Mouse (Mus musculus) heart, adult 2 months (tissue): ENCODE measurements around the gene Cpxm1. TPM values are rescaled to one million over a fixed set of nuclear protein-coding genes. Genes with fewer than 3 reads are reported as not detected.

Experiments
- DNase-seq, 2 experiments: peaks; one replicate each; pipeline ENCODE4 v3.0.0; 2021
- H3K27ac ChIP-seq: fragments of 200-600 bp; 2 replicates; pipeline ENCODE4 v1.8.1; 2022
- H3K27me3 ChIP-seq: fragments of 200-500 bp; 2 replicates; pipeline ENCODE4 v1.6.1; 2012; ENCODE audit warnings: mild to moderate bottlenecking, low read length, inconsistent platforms, mixed read lengths; ENCODE audit not compliant: control insufficient read depth, insufficient read depth
- H3K36me3 ChIP-seq: fragments of 200-500 bp; 2 replicates; pipeline ENCODE4 v1.6.1; 2012; ENCODE audit warnings: low read length, inconsistent platforms; ENCODE audit not compliant: control insufficient read depth, insufficient read depth
- H3K4me1 ChIP-seq: fragments of 200-500 bp; 2 replicates; pipeline ENCODE4 v1.6.1; 2011; ENCODE audit warnings: low read length; ENCODE audit not compliant: control insufficient read depth, insufficient read depth
- H3K4me3 ChIP-seq: fragments of 200-600 bp; 2 replicates; pipeline ENCODE4 v1.8.1; 2022
- H3K79me2 ChIP-seq: fragments of 200-500 bp; replicated peaks from 2 replicates; pipeline ENCODE4 v1.6.1; 2012; ENCODE audit warnings: mild to moderate bottlenecking, inconsistent platforms, low read length, moderate library complexity, mixed read lengths; ENCODE audit not compliant: control insufficient read depth, insufficient read depth
- H3K9ac ChIP-seq: fragments of 200-500 bp; 2 replicates; pipeline ENCODE4 v1.6.1; 2012; ENCODE audit warnings: low read depth, mild to moderate bottlenecking, control low read depth, inconsistent platforms, low read length, mixed read lengths
- CTCF ChIP-seq: fragments of 200-600 bp; IDR thresholded peaks from 2 replicates; pipeline ENCODE4 v1.8.1; 2022; ENCODE audit warnings: antibody characterized with exemption, mild to moderate bottlenecking, moderate library complexity
- EP300 ChIP-seq: fragments of 200-500 bp; IDR thresholded peaks from 2 replicates; pipeline ENCODE4 v1.6.1; 2011; ENCODE audit warnings: low read depth, low read length, control low read depth; ENCODE audit not compliant: insufficient read depth
- POLR2A ChIP-seq: fragments of 200-500 bp; IDR thresholded peaks from 2 replicates; pipeline ENCODE4 v1.6.1; 2011; ENCODE audit warnings: mild to moderate bottlenecking, low read depth, low read length, control low read depth; ENCODE audit not compliant: insufficient read depth
- WGBS: fragments of 180-500 bp; shearing (Covaris S2); methylation state at CpG from one replicate; pipeline ENCODE4 v1.1.7; 2018; 5-methylcytosine and 5-hydroxymethylcytosine counted together
- intact Hi-C: fragments of 180-260 bp; cut with DNase I; formaldehyde crosslinking; loops from one replicate; pipeline ENCODE4 v1.15.1; 2025
- polyA plus RNA-seq: library from polyadenylated mRNA; depleted of rRNA; stranded (reverse); fragments of >200 nt; gene quantifications from 2 replicates; pipeline ENCODE4 v1.2.3, GENCODE M21; 2012
- total RNA-seq, 2 experiments: library from RNA; stranded (reverse); gene quantifications; 2 replicates each; pipeline ENCODE4 v1.2.3; 2021

Cpxm1 gene
- total and polyA plus RNA-seq, 3 experiments = 1.9 to 8.2 (median 3.3) TPM

DNA sequence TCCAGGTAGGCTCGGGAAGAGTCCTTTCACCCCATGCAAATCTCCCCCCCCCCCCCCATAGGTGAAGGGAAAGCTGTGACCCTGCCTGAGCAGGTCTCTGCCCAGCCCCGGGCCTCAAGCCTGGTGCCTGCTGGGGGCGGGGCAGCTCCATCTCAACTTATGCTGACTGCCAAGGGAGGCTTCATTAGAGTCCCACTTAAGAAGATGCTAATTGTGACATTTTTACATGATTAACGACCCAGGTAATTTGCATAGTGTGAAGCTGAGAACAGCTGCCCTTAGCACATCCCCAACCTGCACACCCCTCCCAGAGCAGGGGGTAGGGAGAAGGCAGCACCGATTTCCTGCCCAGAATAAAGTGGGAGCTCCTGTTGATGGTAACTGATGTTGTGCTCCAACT, 38.5 kb downstream of the Cpxm1 start:
- Histone ChIP-seq H3K4me1 (no peaks in the 10 kb centered on the region), H3K79me2 (no peaks in the 10 kb centered on the region), H3K36me3 (no peaks in the 10 kb centered on the region), H3K27me3 (peaks cover 12% of the 10 kb centered on the region), H3K27ac (no peak overlapping the region), H3K9ac (no peak overlapping the region), H3K4me3 (no peak overlapping the region)
- 11% methylated on average over 5 of the region's 5 CpGs for WGBS
- intact Hi-C loops = no loop called here
- no peak for TF ChIP-seq POLR2A
- TF ChIP-seq EP300 = no peak
- TF ChIP-seq CTCF = no peak
- DNase-seq = no peak

DNA sequence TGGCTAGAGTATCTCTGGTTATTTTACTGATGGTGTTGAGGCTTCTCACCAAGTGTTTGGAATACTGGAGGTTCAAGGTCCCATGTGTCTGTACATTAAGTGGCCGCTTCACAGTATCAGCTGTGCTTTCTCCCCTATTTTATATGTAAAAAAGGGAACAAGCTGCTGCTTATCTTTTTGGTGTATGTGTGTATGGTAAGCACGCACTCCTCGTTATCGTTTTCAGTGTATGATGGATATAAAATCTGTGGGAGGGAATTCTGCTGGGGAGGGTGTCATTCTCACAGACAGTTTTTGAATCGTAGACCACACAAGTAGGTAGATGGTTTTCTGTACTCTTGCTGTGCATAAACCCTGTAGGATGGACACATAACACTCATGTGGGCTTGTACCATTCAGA, 39.8 kb downstream of the Cpxm1 start:
- no peak overlapping the region for H3K9ac ChIP-seq
- peaks cover 11% of the 10 kb centered on the region for H3K27me3 ChIP-seq
- no peak for TF ChIP-seq CTCF
- no peak for TF ChIP-seq EP300
- TF ChIP-seq POLR2A = no peak
- no peaks in the 10 kb centered on the region for H3K36me3 ChIP-seq
- H3K4me3 ChIP-seq = no peak overlapping the region
- no peaks in the 10 kb centered on the region for H3K4me1 ChIP-seq
- no peak overlapping the region for H3K27ac ChIP-seq
- 87% methylated on average over 5 of the region's 5 CpGs for WGBS
- DNase-seq = no peak
- intact Hi-C loops = no loop called here
- H3K79me2 ChIP-seq = no peaks in the 10 kb centered on the region

DNA sequence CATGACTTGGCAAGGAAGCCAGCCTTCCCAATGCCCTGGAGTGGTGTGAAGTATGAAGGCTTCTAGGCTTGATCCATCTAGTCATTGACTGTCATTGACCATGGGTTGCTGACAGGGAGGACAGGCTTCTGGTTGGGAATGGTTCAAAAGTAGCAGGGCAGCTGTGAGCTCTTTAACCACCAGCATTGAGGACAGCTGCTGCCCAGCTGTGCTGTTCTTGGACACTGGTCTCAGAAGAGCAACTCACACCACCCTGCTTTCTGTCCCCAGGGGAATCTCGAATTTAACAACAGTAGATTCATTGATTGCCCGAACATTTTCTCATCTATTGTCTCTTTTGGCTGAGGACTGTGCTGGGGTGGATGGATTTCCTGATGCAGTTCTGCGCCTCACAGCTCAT, 43.5 kb downstream of the Cpxm1 start:
- H3K4me1 ChIP-seq = no peaks in the 10 kb centered on the region

DNA sequence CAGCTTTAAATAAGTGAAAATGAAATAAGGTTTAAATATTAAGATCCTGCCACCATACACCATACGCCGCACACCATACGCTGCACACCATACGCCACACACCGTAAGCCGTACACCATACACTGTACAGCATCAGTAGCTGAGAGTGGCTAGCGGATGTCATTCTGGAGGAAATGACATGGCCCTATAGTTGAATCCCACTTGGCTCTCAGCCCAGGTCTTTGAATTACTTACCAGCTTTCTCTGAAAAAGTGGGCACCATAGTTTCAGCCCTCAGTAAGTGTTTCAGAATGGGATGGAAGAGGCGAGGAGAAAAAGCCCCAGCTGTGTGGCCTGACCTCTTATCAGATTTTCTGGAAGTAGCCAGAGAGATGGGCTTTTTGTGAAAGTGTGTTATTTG, 44.0 kb downstream of the Cpxm1 start:
- no peak for DNase-seq
- Histone ChIP-seq H3K4me1 (no peaks in the 10 kb centered on the region), H3K27me3 (no peaks in the 10 kb centered on the region), H3K9ac (no peak overlapping the region), H3K4me3 (no peak overlapping the region), H3K79me2 (no peaks in the 10 kb centered on the region), H3K27ac (no peak overlapping the region), H3K36me3 (no peaks in the 10 kb centered on the region)
- intact Hi-C loops = no loop called here
- TF ChIP-seq EP300 = no peak
- no peak for TF ChIP-seq POLR2A
- no peak for TF ChIP-seq CTCF
- WGBS = 87% methylated on average over 8 of the region's 8 CpGs

More for the DNA sequence above, 43.5 kb downstream of the Cpxm1 start:
- 43% methylated on average over 3 of the region's 3 CpGs for WGBS
- H3K27me3 ChIP-seq = no peaks in the 10 kb centered on the region; the same call in 1 of the 2 replicates
- H3K4me3 ChIP-seq = no peak overlapping the region
- DNase-seq = no peak
- no peaks in the 10 kb centered on the region for H3K79me2 ChIP-seq
- TF ChIP-seq CTCF = no peak
- no peak for TF ChIP-seq POLR2A
- TF ChIP-seq EP300 = no peak
- H3K27ac ChIP-seq = no peak overlapping the region
- H3K36me3 ChIP-seq = no peaks in the 10 kb centered on the region
- intact Hi-C loops = no loop called here
- H3K9ac ChIP-seq = no peak overlapping the region

DNA sequence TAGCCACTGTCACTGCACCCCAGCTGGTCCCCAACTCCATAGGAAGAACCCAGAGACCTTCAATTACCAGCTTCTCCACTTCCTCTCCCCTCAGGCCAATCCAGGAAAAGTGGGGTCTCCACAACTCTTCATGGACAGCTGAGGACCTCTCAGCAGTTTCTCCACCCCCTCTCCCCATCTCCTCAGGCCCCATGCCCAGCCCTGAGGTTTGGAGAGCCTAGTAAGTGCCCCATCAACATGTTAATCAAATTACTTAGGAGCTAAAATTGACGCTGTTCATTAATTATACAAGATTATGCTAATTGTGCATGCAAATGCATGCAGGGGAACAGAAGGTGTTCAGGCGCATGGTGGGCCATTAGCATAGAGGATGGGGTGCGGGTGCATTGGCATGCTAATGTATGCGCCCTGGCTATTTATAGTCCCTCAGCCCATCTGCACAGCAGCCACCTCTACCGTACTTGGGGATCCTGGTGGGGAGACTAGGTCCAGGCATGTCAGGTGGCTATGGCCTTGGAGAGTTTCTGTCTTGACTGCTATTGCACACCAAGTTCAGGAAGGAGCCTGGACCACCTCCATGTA, 45.5 kb downstream of the Cpxm1 start:
- Histone ChIP-seq H3K79me2 (no peaks in the 10 kb centered on the region), H3K36me3 (no peaks in the 10 kb centered on the region), H3K4me1 (no peaks in the 10 kb centered on the region), H3K27ac (no peak overlapping the region), H3K9ac (no peak overlapping the region), H3K4me3 (no peak overlapping the region), H3K27me3 (no peaks in the 10 kb centered on the region)
- intact Hi-C loops = no loop called here
- DNase-seq = no peak
- WGBS = 38% methylated on average over 5 of the region's 5 CpGs
- TF ChIP-seq CTCF (no peak), POLR2A (no peak), EP300 (no peak)

DNA sequence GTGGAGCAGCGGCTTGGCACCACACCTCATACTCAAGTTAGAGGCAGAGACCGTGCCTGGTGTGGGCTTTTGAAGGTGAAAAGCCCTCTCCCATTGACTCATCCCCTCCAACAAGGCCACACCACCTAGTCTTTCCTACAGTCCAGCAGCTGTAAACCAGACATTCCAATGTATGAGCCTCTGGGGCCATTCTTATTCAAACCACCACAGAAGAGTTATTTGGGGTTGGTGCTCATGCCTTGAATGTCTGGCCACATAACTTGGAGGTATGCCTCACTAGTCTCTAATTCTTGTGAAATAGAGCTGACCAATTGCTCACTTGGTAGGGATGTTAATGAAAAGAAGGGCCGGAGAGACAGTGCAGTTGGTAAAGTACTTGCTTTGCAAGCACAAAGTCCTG, 47.0 kb downstream of the Cpxm1 start:
- Histone ChIP-seq H3K36me3 (no peaks in the 10 kb centered on the region), H3K27ac (no peak overlapping the region), H3K4me3 (no peak overlapping the region), H3K9ac (no peak overlapping the region), H3K79me2 (no peaks in the 10 kb centered on the region), H3K4me1 (no peaks in the 10 kb centered on the region), H3K27me3 (no peaks in the 10 kb centered on the region)
- no peak for DNase-seq
- TF ChIP-seq POLR2A = no peak
- TF ChIP-seq CTCF = no peak
- no peak for TF ChIP-seq EP300
- 79% methylated on average over 3 of the region's 3 CpGs for WGBS
- intact Hi-C loops = no loop called here
